In the genomic region with DNA sequence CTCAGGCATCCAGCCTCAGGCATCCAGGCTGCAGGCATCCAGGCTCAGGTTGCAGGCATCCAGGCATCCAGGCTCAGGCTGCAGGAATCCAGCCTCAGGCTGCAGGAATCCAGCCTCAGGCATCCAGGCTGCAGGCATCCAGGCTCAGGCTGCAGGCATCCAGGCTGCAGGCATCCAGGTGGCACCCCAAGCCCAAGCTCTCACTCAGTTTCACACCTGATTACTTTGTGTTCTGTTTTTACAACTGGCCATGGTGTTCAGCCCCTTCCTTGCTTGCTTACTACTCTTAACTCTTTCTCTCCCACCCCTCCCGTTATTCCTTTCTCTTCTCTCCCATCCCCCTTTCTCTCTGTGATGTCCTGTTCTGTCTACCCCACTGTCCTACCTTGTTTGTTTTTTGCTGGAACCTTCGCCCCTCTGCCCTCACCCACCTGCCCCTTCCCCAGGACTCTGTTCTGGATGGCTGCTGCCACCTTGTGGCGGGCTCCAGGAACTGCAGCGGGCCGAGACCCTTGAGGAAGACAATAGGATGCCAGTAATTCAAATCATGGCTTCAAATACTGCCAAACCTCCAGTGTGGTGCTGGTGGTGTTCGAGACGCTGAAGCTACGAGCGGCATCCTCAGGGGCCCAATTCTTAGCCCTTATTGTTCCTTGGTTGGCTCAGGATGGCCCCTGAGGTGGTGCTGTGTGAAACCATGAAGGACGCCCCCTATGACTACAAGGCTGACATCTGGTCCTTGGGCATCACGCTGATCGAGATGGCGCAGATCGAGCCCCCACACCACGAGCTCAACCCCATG, we compare ENCODE assay signal across 8 mouse cellular contexts. TPM values are rescaled to one million over a fixed set of nuclear protein-coding genes. Genes with fewer than 3 reads are reported as not detected.
DNase-seq lines count a peak whose midpoint lies in the region; ATAC-seq and TF ChIP-seq lines count a peak whose summit lies in the region.

No protein-coding gene starts in this region.

- no peak overlapping the region for H3K4me2 ChIP-seq in forebrain, embryonic 16.5 days (ENCODE audit: low read length)
- H3K4me2 ChIP-seq in hindbrain, embryonic 14.5 days (replicated peaks), result 0 out of 2 replicates have a peak overlapping the region, but pooled peaks have one; percentile 0

- 5% methylated on average over 15 of the region's 15 CpGs for WGBS in cerebellum, adult 2 months
- WGBS in forebrain, embryonic 16.5 days, result 31% methylated on average over 15 of the region's 15 CpGs
- 31% methylated on average over 15 of the region's 15 CpGs for WGBS in hindbrain, embryonic 14.5 days
- WGBS in midbrain, embryonic 10.5 days, result 38% methylated on average over 15 of the region's 15 CpGs

- H3K27me3 ChIP-seq in cerebellum, adult 2 months (ENCODE audit: control insufficient read depth, insufficient read depth, low read length), result no peaks in the 10 kb centered on the region
- H3K27me3 ChIP-seq in forebrain, embryonic 16.5 days (replicated peaks; ENCODE audit: control insufficient read depth, insufficient read depth, low read length), result no peaks in the 10 kb centered on the region
- H3K27me3 ChIP-seq in hindbrain, embryonic 14.5 days (ENCODE audit: control insufficient read depth, insufficient read depth, low read length), result no peaks in the 10 kb centered on the region
- H3K27me3 ChIP-seq in midbrain, embryonic 10.5 days (ENCODE audit: low read depth, poor library complexity, severe bottlenecking), result no peaks in the 10 kb centered on the region

- peak overlapping the region; percentile 92 for H3K27ac ChIP-seq in cerebellum, adult 2 months (ENCODE audit: insufficient read depth, low read length)
- H3K27ac ChIP-seq in forebrain, embryonic 16.5 days (ENCODE audit: low read length), result no peak overlapping the region
- H3K27ac ChIP-seq in hindbrain, embryonic 14.5 days, result no peak overlapping the region
- peak overlapping the region; percentile 52 for H3K27ac ChIP-seq in midbrain, embryonic 10.5 days (replicated peaks)

- ATAC-seq in cerebellum, adult (ENCODE audit: insufficient number of reproducible peaks, low FRiP score, low TSS enrichment), result no peak
- ATAC-seq in forebrain, embryonic 16.5 days, result peak; percentile 51
- ATAC-seq in hindbrain, embryonic 14.5 days (ENCODE audit: low FRiP score), result peak; percentile 53

- no peaks in the 10 kb centered on the region for H3K9me3 ChIP-seq in forebrain, embryonic 16.5 days (ENCODE audit: control insufficient read depth, low read length)
- H3K9me3 ChIP-seq in hindbrain, embryonic 14.5 days (ENCODE audit: control insufficient read depth, low read length), result no peaks in the 10 kb centered on the region
- no peaks in the 10 kb centered on the region for H3K9me3 ChIP-seq in midbrain, embryonic 10.5 days (replicated peaks)

- H3K9ac ChIP-seq in forebrain, embryonic 16.5 days (replicated peaks; ENCODE audit: low read depth, low read length), result peak overlapping the region; percentile 43
- peak overlapping the region; percentile 47 for H3K9ac ChIP-seq in hindbrain, embryonic 14.5 days

- no peak for TF ChIP-seq POLR2A in cerebellum, adult 2 months (IDR thresholded peaks at IDR 0.05; ENCODE audit: borderline replicate concordance, insufficient read depth, low read length)

- H3K4me3 ChIP-seq in cerebellum, adult 2 months (replicated peaks; ENCODE audit: insufficient read depth, low read depth, low read length), result no peak overlapping the region
- H3K4me3 ChIP-seq in forebrain, embryonic 16.5 days (replicated peaks; ENCODE audit: low read length), result no peak overlapping the region
- no peak overlapping the region for H3K4me3 ChIP-seq in hindbrain, embryonic 14.5 days (replicated peaks; ENCODE audit: low read length)
- H3K4me3 ChIP-seq in midbrain, embryonic 10.5 days, result no peak overlapping the region

- intact Hi-C loops in left cerebral cortex, postnatal 14 days (cut with DNase I), result loop anchor here (2.0 to 5.0 kb wide), 3 partner anchors 55 to 236 kb away; a partner anchor contains a TSS

- DNase-seq in cerebellum, adult 11 months, result peak; percentile 81
- peak; percentile 75 to 87 for DNase-seq in cerebellum, adult 2 months
- peak; percentile 90 for DNase-seq in hindbrain, embryonic 14.5 days (ENCODE audit: low spot score)
- DNase-seq in left cerebral cortex, postnatal 14 days (ENCODE audit: low spot score in 2 of 2), result peak; percentile 52 to 82
- peak; percentile 86 for DNase-seq in midbrain, embryonic 10.5 days (ENCODE audit: low spot score)
- peak; percentile 51 for DNase-seq in spleen, adult 12 weeks (ENCODE audit: low spot score)

- no peaks in the 10 kb centered on the region for H3K36me3 ChIP-seq in forebrain, embryonic 16.5 days (ENCODE audit: control insufficient read depth, insufficient read depth)
- no peaks in the 10 kb centered on the region for H3K36me3 ChIP-seq in hindbrain, embryonic 14.5 days (replicated peaks; ENCODE audit: control insufficient read depth, insufficient read depth)
- no peaks in the 10 kb centered on the region for H3K36me3 ChIP-seq in midbrain, embryonic 10.5 days

- peaks cover 51% of the 10 kb centered on the region for H3K4me1 ChIP-seq in cerebellum, adult 2 months (ENCODE audit: control insufficient read depth, insufficient read depth, low read length)
- H3K4me1 ChIP-seq in forebrain, embryonic 16.5 days (replicated peaks; ENCODE audit: control insufficient read depth, insufficient read depth, low read length), result peaks cover 15% of the 10 kb centered on the region
- H3K4me1 ChIP-seq in hindbrain, embryonic 14.5 days (replicated peaks; ENCODE audit: control insufficient read depth, insufficient read depth, low read length), result no peaks in the 10 kb centered on the region; the same call in 1 of the 2 replicates
- H3K4me1 ChIP-seq in midbrain, embryonic 10.5 days, result peaks cover 13% of the 10 kb centered on the region

- TF ChIP-seq CTCF in cerebellum, adult 2 months (IDR thresholded peaks at IDR 0.05; ENCODE audit: borderline replicate concordance, insufficient read depth, low read depth, low read length), result peak; percentile 91

RNA-seq across cellular contexts. Expression of a gene that starts 54.2 kb away (rescaled TPM):
- polyA plus RNA-seq in cerebellum, adult 2 months (2012; rRNA removed), result 122 and 132 TPM in 2 replicates
- 125 and 137 TPM in 2 replicates for polyA plus RNA-seq in forebrain, embryonic 16.5 days (2015; fragmentation: Nextera tagmentation; extraction: Ambion mirVana)
- polyA plus RNA-seq in hindbrain, embryonic 14.5 days (2014; fragmentation: Nextera tagmentation; extraction: Ambion mirVana), result 114 and 134 TPM in 2 replicates
- 100 to 1,000 TPM; 111 to 120 TPM for total RNA-seq in left cerebral cortex, postnatal 14 days (2021)
- 93.9 and 102 TPM in 2 replicates for polyA plus RNA-seq in midbrain, embryonic 10.5 days (2016; fragmentation: Nextera tagmentation; extraction: Ambion mirVana)

RNA-seq across cellular contexts. Expression of a gene that starts 55.2 kb away (rescaled TPM):
- 19.6 and 21.6 TPM in 2 replicates for polyA plus RNA-seq in cerebellum, adult 2 months (2012; rRNA removed)
- polyA plus RNA-seq in forebrain, embryonic 16.5 days (2015; fragmentation: Nextera tagmentation; extraction: Ambion mirVana), result 2.1 and 2.8 TPM in 2 replicates
- 1.8 and 2.2 TPM in 2 replicates for polyA plus RNA-seq in hindbrain, embryonic 14.5 days (2014; fragmentation: Nextera tagmentation; extraction: Ambion mirVana)
- 1 to 10 TPM; 6.3 to 7.2 TPM for total RNA-seq in left cerebral cortex, postnatal 14 days (2021)
- 1.5 and 2.1 TPM in 2 replicates for polyA plus RNA-seq in midbrain, embryonic 10.5 days (2016; fragmentation: Nextera tagmentation; extraction: Ambion mirVana)

RNA-seq across cellular contexts. Expression of a gene that starts 56.4 kb away (rescaled TPM):
- polyA plus RNA-seq in cerebellum, adult 2 months (2012; rRNA removed), result 0.97 and 1.4 TPM in 2 replicates
- polyA plus RNA-seq in forebrain, embryonic 16.5 days (2015; fragmentation: Nextera tagmentation; extraction: Ambion mirVana), result not detected in 2 replicates
- not detected in 2 replicates for polyA plus RNA-seq in hindbrain, embryonic 14.5 days (2014; fragmentation: Nextera tagmentation; extraction: Ambion mirVana)
- total RNA-seq in left cerebral cortex, postnatal 14 days (2021), result 1 to 10 TPM in 1 of 2 experiments, not detected in 1; 1.6 TPM
- 0.32 TPM in 1 of 2 replicates, not detected in the other for polyA plus RNA-seq in midbrain, embryonic 10.5 days (2016; fragmentation: Nextera tagmentation; extraction: Ambion mirVana)

Comparison
In these comparisons a context has a peak if more than half of its experiments do, and no peak if none do; other contexts are left out.
1. H3K27ac ChIP-seq: peak in cerebellum, adult 2 months (single experiment) and midbrain, embryonic 10.5 days (single experiment); none in forebrain, embryonic 16.5 days (single experiment) and hindbrain, embryonic 14.5 days (single experiment).
2. Peak in every context shown above with its lines, with median percentiles within 50 percentile points of each other: DNase-seq.